29 mouse cellular contexts compared by ENCODE assay signal in the genomic region with DNA sequence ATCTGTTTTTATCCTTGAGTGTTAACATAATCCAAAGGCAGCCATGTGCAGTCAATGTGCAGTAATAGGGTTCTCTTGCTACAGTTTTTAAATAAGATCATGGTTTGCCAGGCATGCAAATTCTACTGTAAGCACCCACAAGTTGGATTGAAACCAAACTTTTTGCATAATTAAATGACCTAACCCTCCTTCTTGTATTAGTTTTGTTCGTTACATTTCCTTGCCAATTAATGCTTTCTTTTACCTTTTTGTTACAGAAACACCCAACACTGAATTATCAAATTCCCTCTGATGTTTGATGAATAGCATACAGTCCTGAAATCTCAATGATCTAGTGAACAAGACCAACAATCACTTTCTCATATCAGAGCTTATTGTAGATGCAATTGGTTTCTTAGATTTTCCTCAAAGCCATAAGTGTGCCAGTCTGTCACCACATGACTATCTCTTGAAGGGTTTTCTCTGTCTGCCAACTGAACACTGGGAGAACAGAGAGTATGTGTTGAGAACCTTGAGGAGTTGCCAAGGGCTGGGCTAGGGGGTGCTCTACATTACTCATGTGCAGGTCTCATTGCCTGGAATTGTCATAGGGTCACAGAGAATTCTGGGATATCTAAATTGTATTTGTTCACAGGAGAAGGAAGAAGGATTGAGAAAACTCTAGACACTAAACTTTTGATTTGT.
"Had no signal": no experiment of that assay in that cellular context is flagged by ENCODE, and none has a peak within 500 bp of the region (broad histone marks: within the 10 kb centered on the region; RNA-seq: fewer than 3 reads in every experiment).

No protein-coding gene starts in this region.

- H3K36me3 ChIP-seq: heart, embryonic 13.5 days; heart, embryonic 15.5 days; hindbrain, embryonic 13.5 days; hindbrain, embryonic 15.5 days; kidney, embryonic 15.5 days; limb, embryonic 10.5 days; limb, embryonic 12.5 days; liver, embryonic 13.5 days; liver, embryonic 15.5 days had no signal

- H3K27me3 ChIP-seq: heart, embryonic 13.5 days; heart, embryonic 15.5 days; hindbrain, embryonic 13.5 days; hindbrain, embryonic 15.5 days; kidney, embryonic 15.5 days; limb, embryonic 12.5 days; liver, embryonic 13.5 days; liver, embryonic 15.5 days had no signal

- H3K27ac ChIP-seq: gastrocnemius, adult 2 months; heart, adult 2 months; heart, embryonic 13.5 days; heart, embryonic 15.5 days; hindbrain, embryonic 13.5 days; hindbrain, embryonic 15.5 days; hindbrain, postnatal 0 days; kidney, embryonic 15.5 days; kidney, postnatal 0 days; left cerebral cortex, adult 2 months; limb, embryonic 10.5 days; limb, embryonic 12.5 days; liver, embryonic 13.5 days; liver, embryonic 15.5 days had no signal

- H3K9ac ChIP-seq: heart, embryonic 13.5 days; heart, embryonic 15.5 days; hindbrain, embryonic 13.5 days; hindbrain, embryonic 15.5 days; kidney, embryonic 15.5 days; limb, embryonic 12.5 days; liver, embryonic 13.5 days; liver, embryonic 15.5 days; liver, postnatal 0 days had no signal

- H3K4me2 ChIP-seq: heart, embryonic 11.5 days; heart, embryonic 13.5 days; heart, embryonic 15.5 days; hindbrain, embryonic 13.5 days; hindbrain, embryonic 15.5 days; kidney, embryonic 15.5 days; limb, embryonic 12.5 days; liver, embryonic 11.5 days; liver, embryonic 13.5 days; liver, embryonic 15.5 days had no signal

- H3K4me3 ChIP-seq: gastrocnemius, adult 2 months; heart, adult 2 months; heart, embryonic 13.5 days; heart, embryonic 15.5 days; hindbrain, embryonic 13.5 days; hindbrain, embryonic 15.5 days; kidney, embryonic 15.5 days; left cerebral cortex, adult 2 months; limb, embryonic 10.5 days; limb, embryonic 12.5 days; liver, embryonic 13.5 days; liver, embryonic 15.5 days had no signal

- ATAC-seq: hindbrain, postnatal 0 days; intestine, embryonic 16.5 days; liver, postnatal 0 days had no signal

- DNase-seq: gastrocnemius, adult 2 months; gastrocnemius, postnatal 10 days; gastrocnemius, postnatal 36 days; heart, adult 11 months; heart, adult 2 months; heart, postnatal 14 days; heart, postnatal 36 days; kidney, adult 11 months; kidney, adult 2 months; kidney, adult 9 months; kidney, postnatal 14 days; kidney, postnatal 36 days; liver; liver, embryonic 13.5 days; liver, postnatal 0 days had no signal

- H3K9me3 ChIP-seq: heart, embryonic 13.5 days; heart, embryonic 15.5 days; hindbrain, embryonic 13.5 days; hindbrain, embryonic 15.5 days; kidney, embryonic 15.5 days; limb, embryonic 10.5 days; limb, embryonic 12.5 days; liver, embryonic 13.5 days; liver, embryonic 15.5 days had no signal

- H3K4me1 ChIP-seq: heart, embryonic 13.5 days; heart, embryonic 15.5 days; hindbrain, embryonic 13.5 days; hindbrain, embryonic 15.5 days; kidney, embryonic 15.5 days; limb, embryonic 10.5 days; limb, embryonic 12.5 days; liver, embryonic 13.5 days; liver, embryonic 15.5 days had no signal
